Mouse (Mus musculus) C2C12 (cell line): ENCODE measurements around the gene Zfp709.

Experiments used
- CTCF ChIP-seq: IDR thresholded peaks from one replicate; pipeline ENCODE4 v1.5.1; 2011; ENCODE audit not compliant: control insufficient read depth, insufficient read depth, insufficient read length
- USF1 ChIP-seq: IDR thresholded peaks from one replicate; pipeline ENCODE4 v1.6.1; 2011; ENCODE audit warnings: low read depth, mild to moderate bottlenecking, control low read depth, moderate library complexity

GRCm38 (mm10) chr8:71925791-71926190 is 44.0 kb downstream of the Zfp709 start:
- TF ChIP-seq USF1 (no peak), CTCF (no peak)
